Mouse (Mus musculus) CH12.LX (cell line): Measurements from ENCODE around the gene Podxl2. TPM values are rescaled to one million over a fixed set of nuclear protein-coding genes. Genes with fewer than 3 reads are reported as not detected.
A peak's percentile ranks its signal among the peaks of the same experiment; 100 is the strongest.

ENCODE experiments used
- DNase-seq: peaks from one replicate; pipeline ENCODE4 v3.0.0-alpha.2; 2013; ENCODE audit errors: extremely low read depth
- H3K27ac ChIP-seq: 2 replicates; pipeline ENCODE4 v1.5.1; 2012; ENCODE audit warnings: low read depth, mild to moderate bottlenecking, control low read depth, moderate library complexity; ENCODE audit not compliant: insufficient read depth
- H3K27me3 ChIP-seq: replicated peaks from 2 replicates; pipeline ENCODE3; 2012; ENCODE audit warnings: inconsistent platforms
- H3K36me3 ChIP-seq, 2 experiments: replicated peaks in 1 of 2; 2 replicates each; pipeline versions ENCODE3 to v1.6.1; 2012; ENCODE audit warnings: inconsistent platforms in 1 of 2, low read length in 1 of 2, mild to moderate bottlenecking in 1 of 2, mixed read lengths in 1 of 2, moderate library complexity in 1 of 2; ENCODE audit not compliant: control insufficient read depth in 1 of 2, insufficient read depth in 1 of 2
- H3K4me1 ChIP-seq, 2 experiments: 2 replicates each; pipeline ENCODE4 v1.6.1; 2012; ENCODE audit warnings: inconsistent platforms in 1 of 2, moderate library complexity in 1 of 2; ENCODE audit not compliant: insufficient read depth in 2 of 2, control insufficient read depth in 1 of 2
- H3K4me2 ChIP-seq: 2 replicates; pipeline ENCODE4 v1.6.1; 2012; ENCODE audit warnings: low read depth, mild to moderate bottlenecking, control low read depth; ENCODE audit not compliant: poor library complexity, insufficient read depth, severe bottlenecking
- H3K4me3 ChIP-seq, 3 experiments: fragments of 150-350 bp in 1 of 3; sonication (generic) in 1 of 3; replicated peaks in 1 of 3; 2 replicates each; pipeline versions ENCODE3 to v1.5.1; 2011 to 2012; ENCODE audit warnings: low read depth in 2 of 3, low read length in 2 of 3, mild to moderate bottlenecking in 2 of 3, moderate library complexity in 2 of 3, control low read depth in 1 of 3, improper control_type of control experiment in 1 of 3, inconsistent platforms in 1 of 3, mixed read lengths in 1 of 3; ENCODE audit not compliant: poor library complexity in 1 of 3
- H3K79me2 ChIP-seq: replicated peaks from 2 replicates; pipeline ENCODE4 v1.6.1; 2012; ENCODE audit warnings: mild to moderate bottlenecking, moderate library complexity; ENCODE audit not compliant: control insufficient read depth, poor library complexity, insufficient read depth, severe bottlenecking; ENCODE audit errors: extremely low read depth
- H3K9ac ChIP-seq: 2 replicates; pipeline ENCODE4 v1.6.1; 2012; ENCODE audit warnings: low read depth, mild to moderate bottlenecking, control low read depth, moderate library complexity; ENCODE audit not compliant: insufficient read depth
- H3K9me3 ChIP-seq: replicated peaks from 2 replicates; pipeline ENCODE3; 2012; ENCODE audit warnings: low read length, inconsistent platforms, mixed read lengths
- BHLHE40 ChIP-seq: IDR thresholded peaks from 2 replicates; pipeline ENCODE4 v1.6.1; 2011; ENCODE audit warnings: mild to moderate bottlenecking, low read depth, low read length, improper control_type of control experiment
- CHD2 ChIP-seq: IDR thresholded peaks from 2 replicates; pipeline ENCODE4 v1.6.1; 2011; ENCODE audit warnings: low read length, improper control_type of control experiment
- CTCF ChIP-seq, 2 experiments: IDR thresholded peaks in 1 of 2; conservative IDR thresholded peaks in 1 of 2; 2 replicates each; pipeline ENCODE4 v1.5.1; 2011 to 2012; ENCODE audit warnings: low read depth in 2 of 2, low read length in 2 of 2, improper control_type of control experiment in 1 of 2, inconsistent platforms in 1 of 2, mild to moderate bottlenecking in 1 of 2, moderate library complexity in 1 of 2
- ELF1 ChIP-seq: IDR thresholded peaks from 2 replicates; pipeline ENCODE4 v1.6.1; 2014; ENCODE audit warnings: low read depth, mild to moderate bottlenecking, inconsistent platforms, low read length, improper control_type of control experiment
- EP300 ChIP-seq: IDR thresholded peaks from 2 replicates; pipeline ENCODE4 v1.6.1; 2011; ENCODE audit warnings: low read length, improper control_type of control experiment
- GABPA ChIP-seq: IDR thresholded peaks from 2 replicates; pipeline ENCODE4 v1.6.1; 2012; ENCODE audit warnings: low read depth, low read length, improper control_type of control experiment, inconsistent platforms; ENCODE audit not compliant: insufficient replicate concordance
- HCFC1 ChIP-seq: IDR thresholded peaks from 2 replicates; pipeline ENCODE4 v1.6.1; 2012; ENCODE audit warnings: low read depth, mild to moderate bottlenecking, inconsistent platforms, low read length, improper control_type of control experiment
- IRF4 ChIP-seq: IDR thresholded peaks from 2 replicates; pipeline ENCODE4 v1.6.1; 2014; ENCODE audit warnings: low read depth, mild to moderate bottlenecking, inconsistent platforms, low read length, improper control_type of control experiment
- JUN ChIP-seq: IDR thresholded peaks from 2 replicates; pipeline ENCODE4 v1.6.1; 2011; ENCODE audit warnings: low read depth, mild to moderate bottlenecking, low read length, improper control_type of control experiment, moderate library complexity; ENCODE audit not compliant: insufficient read depth
- JUND ChIP-seq: conservative IDR thresholded peaks from 2 replicates; pipeline ENCODE4 v1.6.1; 2011; ENCODE audit warnings: low read depth, low read length, improper control_type of control experiment
- KAT2A ChIP-seq: IDR thresholded peaks from 2 replicates; pipeline ENCODE4 v1.6.1; 2012; ENCODE audit warnings: low read length, improper control_type of control experiment, inconsistent platforms; ENCODE audit not compliant: insufficient replicate concordance
- PAX5 ChIP-seq: IDR thresholded peaks from 2 replicates; pipeline ENCODE4 v1.6.1; 2012; ENCODE audit warnings: low read length, inconsistent platforms, mixed read lengths
- RCOR1 ChIP-seq: conservative IDR thresholded peaks from 2 replicates; pipeline ENCODE4 v1.6.1; 2012; ENCODE audit warnings: low read depth, mild to moderate bottlenecking, inconsistent platforms, low read length, improper control_type of control experiment
- SMC3 ChIP-seq: IDR thresholded peaks from 2 replicates; pipeline ENCODE4 v1.6.1; 2011; ENCODE audit warnings: low read depth, low read length, improper control_type of control experiment
- TCF12 ChIP-seq: IDR thresholded peaks from 2 replicates; pipeline ENCODE4 v1.6.1; 2014; ENCODE audit warnings: low read depth, mild to moderate bottlenecking, inconsistent platforms, low read length, improper control_type of control experiment
- UBTF ChIP-seq: IDR thresholded peaks from 2 replicates; pipeline ENCODE4 v1.6.1; 2012; ENCODE audit warnings: low read depth, mild to moderate bottlenecking, inconsistent platforms, low read length, improper control_type of control experiment, moderate library complexity
- USF1 ChIP-seq: IDR thresholded peaks from 2 replicates; pipeline ENCODE4 v1.6.1; 2014; ENCODE audit warnings: low read depth, mild to moderate bottlenecking, inconsistent platforms, low read length, improper control_type of control experiment
- USF2 ChIP-seq: conservative IDR thresholded peaks from 2 replicates; pipeline ENCODE4 v1.6.1; 2011; ENCODE audit warnings: low read depth, low read length, improper control_type of control experiment
- ZC3H11A ChIP-seq: IDR thresholded peaks from 2 replicates; pipeline ENCODE4 v1.6.1; 2012; ENCODE audit warnings: low read depth, mild to moderate bottlenecking, inconsistent platforms, low read length, improper control_type of control experiment
- ZMIZ1 ChIP-seq: IDR thresholded peaks from 2 replicates; pipeline ENCODE4 v1.6.1; 2012; ENCODE audit warnings: low read depth, mild to moderate bottlenecking, inconsistent platforms, low read length, improper control_type of control experiment
- ZNF384 ChIP-seq: IDR thresholded peaks from 2 replicates; pipeline ENCODE4 v1.6.1; 2012; ENCODE audit warnings: low read depth, low read length, improper control_type of control experiment, inconsistent platforms
- dilution Hi-C: fragments of 300-500 bp; cut with MboI; formaldehyde crosslinking; loops from 2 replicates; pipeline ENCODE4 v1.14.3; 2020; ENCODE audit warnings: low sequenced_read_pairs; ENCODE audit not compliant: extremely low pct_unique_long_range_greater_than_20kb, extremely low pct_ligation_motif_present
- in situ Hi-C: fragments of 300-500 bp; cut with MboI; formaldehyde crosslinking; loops from 3 replicates; pipeline ENCODE4 v1.14.3; 2019; ENCODE audit warnings: low sequenced_read_pairs, low pct_ligation_motif_present, low pct_unique_long_range_greater_than_20kb, mixed read lengths
- polyA plus RNA-seq: library from polyadenylated mRNA; unstranded; fragments of >175 nt; gene quantifications from 2 replicates; pipeline ENCODE4 v1.2.1, GENCODE M21; 2012; ENCODE audit warnings: low read depth; ENCODE audit not compliant: insufficient read length
- total RNA-seq, 2 experiments: library from RNA; depleted of rRNA; stranded (reverse); fragments of 300-350 nt in 1 of 2; fragments of >200 nt in 1 of 2; gene quantifications; 2 replicates each; pipeline ENCODE4 v1.2.3; 2012 to 2014

Podxl2 gene
- total and polyA plus RNA-seq, 3 experiments: 0.79 to 0.93 (median 0.81) TPM

DNA sequence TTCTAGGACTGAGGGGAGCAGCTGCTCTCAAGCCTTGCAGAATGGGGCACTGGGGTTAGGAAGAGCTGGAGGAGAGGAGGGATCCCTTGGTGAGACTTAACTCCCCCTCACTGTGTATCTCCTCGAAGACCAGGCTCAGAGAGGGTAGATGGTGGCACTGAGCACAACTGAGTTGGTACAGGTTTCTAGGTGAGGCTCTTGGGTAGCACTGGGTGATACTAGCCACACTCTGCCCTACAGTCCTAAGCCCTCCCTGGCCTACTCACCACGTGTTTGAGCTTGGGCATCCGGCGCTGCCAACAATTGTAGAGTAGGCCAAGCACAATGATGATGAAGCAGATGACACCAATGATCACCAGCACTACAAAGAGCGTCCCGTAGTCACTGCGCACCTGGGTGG lies 31.6 kb downstream of the Podxl2 start:
- H3K4me3 ChIP-seq: no peak overlapping the region
- no peak overlapping the region for H3K9ac ChIP-seq
- H3K27me3 ChIP-seq: peaks cover 3% of the 10 kb centered on the region
- peaks cover 15 to 29% of the 10 kb centered on the region in 2 experiments for H3K4me1 ChIP-seq
- dilution Hi-C loops: no loop called here
- no peaks in the 10 kb centered on the region for H3K9me3 ChIP-seq
- no peak for TF ChIP-seq GABPA
- TF ChIP-seq, all 38 proteins: peak for 0
- DNase-seq: no peak
- H3K4me2 ChIP-seq: no peak overlapping the region
- no peak overlapping the region for H3K27ac ChIP-seq
- peaks cover 15 to 20% of the 10 kb centered on the region in 2 experiments for H3K36me3 ChIP-seq
- peaks cover 2% of the 10 kb centered on the region; the same call in 1 of the 2 replicates for H3K79me2 ChIP-seq
- in situ Hi-C loops: no loop called here

GRCm38 (mm10) chr6:88842731-88843151 lies 32.1 kb downstream of the Podxl2 start:
- no peak for TF ChIP-seq CHD2
- TF ChIP-seq RCOR1: no peak
- TF ChIP-seq TCF12: 0 out of 2 replicates have a peak, but pooled peaks have one; percentile 14
- no peak for TF ChIP-seq PAX5
- no peak for TF ChIP-seq JUND
- TF ChIP-seq USF1: no peak
- H3K9ac ChIP-seq: peak overlapping the region; percentile 53
- H3K79me2 ChIP-seq: peaks cover 2% of the 10 kb centered on the region; the same call in 1 of the 2 replicates
- peaks cover 15 to 29% of the 10 kb centered on the region in 2 experiments for H3K4me1 ChIP-seq
- H3K4me2 ChIP-seq: peak overlapping the region; percentile 59
- H3K27me3 ChIP-seq: peaks cover 3% of the 10 kb centered on the region
- H3K4me3 ChIP-seq: peak overlapping the region; percentile 63 to 90 (median 65)
- in situ Hi-C loops: no loop called here
- H3K36me3 ChIP-seq: peaks cover 20 to 25% of the 10 kb centered on the region in 2 experiments
- H3K27ac ChIP-seq: no peak overlapping the region
- no peaks in the 10 kb centered on the region for H3K9me3 ChIP-seq
- DNase-seq: no peak
- dilution Hi-C loops: no loop called here

DNA sequence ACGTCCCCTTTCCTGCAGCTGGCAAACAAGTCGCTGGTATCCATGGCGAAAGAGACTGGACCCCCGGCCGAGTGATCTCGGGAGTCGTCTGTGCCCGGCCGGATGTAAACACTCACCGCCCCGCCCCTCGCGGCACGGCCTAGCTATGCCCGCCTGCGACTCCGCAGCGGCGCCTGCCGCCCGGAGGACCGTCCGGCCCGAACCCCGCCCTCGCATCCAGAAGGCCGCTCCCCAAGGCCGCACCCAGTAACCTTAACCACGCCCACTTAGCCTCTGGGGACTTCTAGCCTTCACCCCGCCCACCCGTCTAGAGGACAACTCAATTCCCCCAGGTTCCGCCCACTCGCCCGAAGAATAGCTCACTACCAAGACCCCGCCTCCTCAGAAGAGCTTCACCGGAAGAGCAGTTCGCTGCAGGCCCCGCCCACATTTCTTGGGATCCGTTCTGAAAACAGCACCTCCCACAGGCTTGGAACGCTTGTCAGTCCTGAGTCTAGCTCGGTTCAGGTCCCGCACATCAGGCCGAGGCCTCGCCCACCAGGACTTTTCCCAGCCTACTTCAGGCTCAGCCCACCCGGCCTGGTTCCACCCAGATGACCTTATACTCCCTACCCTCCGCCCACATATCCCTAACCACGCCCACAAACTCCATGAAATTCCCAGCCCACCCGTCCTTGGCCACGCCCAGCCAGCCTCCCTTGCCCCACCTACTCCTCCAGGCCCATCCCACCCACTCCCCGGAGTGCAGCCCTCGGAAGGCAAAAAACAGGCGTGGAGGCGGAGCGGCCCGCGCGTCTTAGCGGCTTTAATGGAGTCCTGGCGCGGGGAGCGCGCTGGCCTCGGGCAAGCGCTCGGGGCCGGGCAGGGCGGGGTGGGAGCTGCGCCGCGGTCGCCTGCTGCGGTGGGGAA lies 32.8 kb downstream of the Podxl2 start, which contains the start of gene Abtb1:
Abtb1 (minus strand) TSS at position 204 of the 909 bp plus-strand sequence.
- peak within 1 kb of the TSS; percentile 90 for H3K4me2 ChIP-seq
- peaks cover 3% of the 10 kb centered on the region for H3K27me3 ChIP-seq
- H3K9ac ChIP-seq: peak within 1 kb of the TSS; percentile 74
- H3K9me3 ChIP-seq: no peaks in the 10 kb centered on the region
- in situ Hi-C loops: no loop called here
- peak within 1 kb of the TSS; percentile 33 for H3K27ac ChIP-seq
- peaks cover 2% of the 10 kb centered on the region; the same call in 1 of the 2 replicates for H3K79me2 ChIP-seq
- DNase-seq: peak; percentile 100
- H3K4me1 ChIP-seq: peaks cover 15 to 29% of the 10 kb centered on the region in 2 experiments
- H3K36me3 ChIP-seq: peaks cover 20 to 32% of the 10 kb centered on the region in 2 experiments
- dilution Hi-C loops: no loop called here
- peak within 1 kb of the TSS; percentile 90 to 97 (median 92) for H3K4me3 ChIP-seq
- TF ChIP-seq UBTF (no peak), USF2 (no peak), JUN (no peak), JUND (no peak), SMC3 (peak; percentile 29), RCOR1 (no peak), ZMIZ1 (no peak), CHD2 (no peak), GABPA (peak; percentile 76), ELF1 (peak; percentile 85), CTCF (conservative IDR thresholded peaks at IDR 0.05 in 1 of 2, IDR thresholded peaks at IDR 0.05 in 1 of 2; ENCODE audit: low read depth in 2 of 2, low read length in 2 of 2) (peak in 1 of 2 experiments; percentile 79; a peak in 2 of 4 replicates), EP300 (no peak), ZNF384 (no peak), TCF12 (peak; percentile 44), IRF4 (no peak; the same call in 1 of the 2 replicates), USF1 (no peak), HCFC1 (peak; percentile 85), ZC3H11A (no peak), BHLHE40 (peak; percentile 20; the same call in 1 of the 2 replicates), KAT2A (peak; percentile 67; the same call in 1 of the 2 replicates)
